Mouse (Mus musculus) embryonic fibroblast, embryonic 13.5 days (primary cell): ENCODE data around the gene Sele.

Experiments used
- CTCF ChIP-seq: IDR thresholded peaks from 2 replicates; pipeline ENCODE4 v1.5.1; 2011; ENCODE audit warnings: mild to moderate bottlenecking, control low read depth, low read length, moderate library complexity, borderline replicate concordance; ENCODE audit not compliant: insufficient read depth
- POLR2A ChIP-seq: IDR thresholded peaks from 2 replicates; pipeline ENCODE4 v1.6.1; 2011; ENCODE audit warnings: low read depth, mild to moderate bottlenecking, control low read depth, low read length, moderate library complexity

DNA sequence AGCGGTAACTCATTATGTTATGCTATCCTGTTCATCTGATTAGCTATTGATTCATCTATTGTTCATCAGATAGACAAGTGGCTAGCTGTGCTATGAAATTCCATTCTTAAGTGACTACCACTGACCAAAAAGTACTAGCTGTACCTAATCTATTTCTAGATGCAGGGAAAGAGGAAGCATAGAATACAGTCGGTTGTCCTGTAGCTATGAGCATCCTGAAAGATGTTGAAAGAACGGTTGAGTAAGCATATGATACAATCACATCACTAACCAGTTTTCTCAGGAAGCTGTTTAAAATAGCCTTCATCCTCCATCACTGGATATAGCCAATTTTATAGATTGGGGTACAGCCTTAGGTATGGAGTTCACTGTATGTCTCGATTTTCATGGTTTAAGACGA, 39.8 kb downstream of the Sele start:
- TF ChIP-seq CTCF (no peak), POLR2A (no peak)
